Mouse (Mus musculus): ENCODE measurements at regions not wholly inside any gene's neighbourhood (a gene's known extent, or its start where the extent isn't known, plus 50 kb on each side); places are given as distances from the start of the nearest gene placed in this dataset.

- no peaks in the 10 kb centered on the region for H3K36me3 ChIP-seq
- H3K4me3 ChIP-seq: no peak overlapping the region
- no peak overlapping the region for H3K9ac ChIP-seq
- H3K4me2 ChIP-seq (replicated peaks): no peak overlapping the region
- ATAC-seq (ENCODE audit: low FRiP score): peak; percentile 32; the same call in 1 of the 2 replicates
- no peaks in the 10 kb centered on the region for H3K4me1 ChIP-seq
- no peaks in the 10 kb centered on the region for H3K9me3 ChIP-seq (replicated peaks)
- H3K27ac ChIP-seq: no peak overlapping the region
- WGBS: 83% methylated on average over 3 of the region's 3 CpGs
- H3K27me3 ChIP-seq: no peaks in the 10 kb centered on the region
These were observed 61.3 kb upstream of the Gm3839 start for GRCm38 (mm10) chr14:11417857-11418256.

GRCm38 (mm10) chr14:11422306-11422705 lies 65.8 kb upstream of the Gm3839 start:
- H3K4me2 ChIP-seq (replicated peaks): no peak overlapping the region
- ATAC-seq (ENCODE audit: low FRiP score): no peak
- H3K9ac ChIP-seq: no peak overlapping the region
- no peaks in the 10 kb centered on the region for H3K36me3 ChIP-seq
- H3K4me1 ChIP-seq: no peaks in the 10 kb centered on the region
- no peaks in the 10 kb centered on the region for H3K9me3 ChIP-seq (replicated peaks)
- H3K27me3 ChIP-seq: no peaks in the 10 kb centered on the region
- H3K27ac ChIP-seq: no peak overlapping the region
- WGBS: 77% methylated on average over 1 of the region's 1 CpGs
- no peak overlapping the region for H3K4me3 ChIP-seq

- H3K36me3 ChIP-seq: no peaks in the 10 kb centered on the region
- H3K27me3 ChIP-seq: no peaks in the 10 kb centered on the region
- no peak overlapping the region for H3K9ac ChIP-seq
- H3K27ac ChIP-seq: no peak overlapping the region
- no peak overlapping the region for H3K4me3 ChIP-seq
- no peak overlapping the region for H3K4me2 ChIP-seq (replicated peaks)
- no peaks in the 10 kb centered on the region for H3K4me1 ChIP-seq
- no peaks in the 10 kb centered on the region for H3K9me3 ChIP-seq (replicated peaks)
- 87% methylated on average over 16 of the region's 16 CpGs for WGBS
- no peak for ATAC-seq (ENCODE audit: low FRiP score)
These were observed 72.0 kb upstream of the Gm3839 start for GRCm38 (mm10) chr14:11428256-11429240.

GRCm38 (mm10) chr14:11435166-11435784 lies 78.7 kb upstream of the Gm3839 start:
- no peaks in the 10 kb centered on the region for H3K27me3 ChIP-seq
- no peak overlapping the region for H3K9ac ChIP-seq
- H3K4me3 ChIP-seq: no peak overlapping the region
- H3K36me3 ChIP-seq: no peaks in the 10 kb centered on the region
- no peaks in the 10 kb centered on the region for H3K9me3 ChIP-seq (replicated peaks)
- no peak overlapping the region for H3K4me2 ChIP-seq (replicated peaks)
- no peak for ATAC-seq (ENCODE audit: low FRiP score)
- H3K4me1 ChIP-seq: no peaks in the 10 kb centered on the region
- H3K27ac ChIP-seq: no peak overlapping the region
- WGBS: 82% methylated on average over 7 of the region's 7 CpGs

GRCm38 (mm10) chr14:11438611-11439010 lies 82.1 kb upstream of the Gm3839 start:
- no peaks in the 10 kb centered on the region for H3K36me3 ChIP-seq
- no peaks in the 10 kb centered on the region for H3K27me3 ChIP-seq
- 88% methylated on average over 2 of the region's 2 CpGs for WGBS
- no peaks in the 10 kb centered on the region for H3K9me3 ChIP-seq (replicated peaks)
- H3K27ac ChIP-seq: no peak overlapping the region
- ATAC-seq (ENCODE audit: low FRiP score): no peak
- no peak overlapping the region for H3K4me2 ChIP-seq (replicated peaks)
- H3K9ac ChIP-seq: no peak overlapping the region
- no peaks in the 10 kb centered on the region for H3K4me1 ChIP-seq
- no peak overlapping the region for H3K4me3 ChIP-seq

- no peak for ATAC-seq (ENCODE audit: low FRiP score)
- Histone ChIP-seq H3K9ac (no peak overlapping the region), H3K27ac (no peak overlapping the region), H3K4me3 (no peak overlapping the region), H3K27me3 (no peaks in the 10 kb centered on the region), H3K4me1 (no peaks in the 10 kb centered on the region), H3K4me2 (replicated peaks) (no peak overlapping the region), H3K36me3 (no peaks in the 10 kb centered on the region), H3K9me3 (replicated peaks) (no peaks in the 10 kb centered on the region)
- 80% methylated on average over 2 of the region's 2 CpGs for WGBS
These were observed 83.7 kb upstream of the Gm3839 start for GRCm38 (mm10) chr14:11440176-11440575.

GRCm38 (mm10) chr14:11449958-11450357 lies 93.4 kb upstream of the Gm3839 start:
- Histone ChIP-seq H3K9ac (no peak overlapping the region), H3K9me3 (replicated peaks) (0 out of 2 replicates have a peak, but pooled peaks cover 4% of the 10 kb centered on the region), H3K27me3 (no peaks in the 10 kb centered on the region), H3K36me3 (no peaks in the 10 kb centered on the region), H3K4me3 (no peak overlapping the region), H3K27ac (no peak overlapping the region), H3K4me2 (replicated peaks) (no peak overlapping the region), H3K4me1 (no peaks in the 10 kb centered on the region)
- no peak for ATAC-seq (ENCODE audit: low FRiP score)
- 85% methylated on average over 2 of the region's 2 CpGs for WGBS

- Histone ChIP-seq H3K27me3 (no peaks in the 10 kb centered on the region), H3K4me1 (no peaks in the 10 kb centered on the region), H3K4me3 (no peak overlapping the region), H3K4me2 (replicated peaks) (no peak overlapping the region), H3K9me3 (replicated peaks) (no peaks in the 10 kb centered on the region), H3K27ac (no peak overlapping the region), H3K9ac (no peak overlapping the region), H3K36me3 (no peaks in the 10 kb centered on the region)
- 75% methylated on average over 3 of the region's 3 CpGs for WGBS
- ATAC-seq (ENCODE audit: low FRiP score): no peak
These were observed 75.6 kb upstream of the Ptprg start for GRCm38 (mm10) chr14:11477731-11478130.

- no peak overlapping the region for H3K4me2 ChIP-seq (replicated peaks)
- H3K36me3 ChIP-seq: no peaks in the 10 kb centered on the region
- no peaks in the 10 kb centered on the region for H3K9me3 ChIP-seq (replicated peaks)
- H3K4me1 ChIP-seq: no peaks in the 10 kb centered on the region
- WGBS: 68% methylated on average over 4 of the region's 4 CpGs
- H3K27ac ChIP-seq: no peak overlapping the region
- no peak for ATAC-seq (ENCODE audit: low FRiP score)
- H3K27me3 ChIP-seq: no peaks in the 10 kb centered on the region
- no peak overlapping the region for H3K9ac ChIP-seq
- no peak overlapping the region for H3K4me3 ChIP-seq
These were observed 71.2 kb upstream of the Ptprg start for GRCm38 (mm10) chr14:11482151-11482550.

GRCm38 (mm10) chr14:11486287-11486686 lies 67.0 kb upstream of the Ptprg start:
- H3K4me1 ChIP-seq: no peaks in the 10 kb centered on the region
- no peak overlapping the region for H3K9ac ChIP-seq
- no peak overlapping the region for H3K4me3 ChIP-seq
- no peak overlapping the region for H3K4me2 ChIP-seq (replicated peaks)
- no peak overlapping the region for H3K27ac ChIP-seq
- WGBS: 68% methylated on average over 3 of the region's 3 CpGs
- H3K9me3 ChIP-seq (replicated peaks): no peaks in the 10 kb centered on the region
- ATAC-seq (ENCODE audit: low FRiP score): no peak
- H3K36me3 ChIP-seq: no peaks in the 10 kb centered on the region
- H3K27me3 ChIP-seq: no peaks in the 10 kb centered on the region

GRCm38 (mm10) chr14:11501744-11502143 lies 51.6 kb upstream of the Ptprg start:
- no peaks in the 10 kb centered on the region for H3K36me3 ChIP-seq
- no peak overlapping the region for H3K4me3 ChIP-seq
- ATAC-seq (ENCODE audit: low FRiP score): no peak
- H3K27ac ChIP-seq: no peak overlapping the region
- no peaks in the 10 kb centered on the region for H3K27me3 ChIP-seq
- no peak overlapping the region for H3K9ac ChIP-seq
- H3K4me2 ChIP-seq (replicated peaks): no peak overlapping the region
- no peaks in the 10 kb centered on the region for H3K4me1 ChIP-seq
- H3K9me3 ChIP-seq (replicated peaks): no peaks in the 10 kb centered on the region
- WGBS: 84% methylated on average over 7 of the region's 7 CpGs

GRCm38 (mm10) chr14:11503156-11503555 lies 50.2 kb upstream of the Ptprg start:
- H3K27ac ChIP-seq: no peak overlapping the region
- H3K36me3 ChIP-seq: no peaks in the 10 kb centered on the region
- H3K9ac ChIP-seq: no peak overlapping the region
- no peak for ATAC-seq (ENCODE audit: low FRiP score)
- no peak overlapping the region for H3K4me2 ChIP-seq (replicated peaks)
- no peak overlapping the region for H3K4me3 ChIP-seq
- no peaks in the 10 kb centered on the region for H3K4me1 ChIP-seq
- H3K27me3 ChIP-seq: no peaks in the 10 kb centered on the region
- no peaks in the 10 kb centered on the region for H3K9me3 ChIP-seq (replicated peaks)
